Mouse (Mus musculus): ENCODE data around the gene Tas2r138. TPM values are rescaled to one million over a fixed set of nuclear protein-coding genes. Genes with fewer than 3 reads are reported as not detected.

Gene Tas2r138
- polyA plus RNA-seq (2015; fragmentation: Nextera tagmentation; extraction: Ambion mirVana) = not detected in 2 replicates

GRCm38 (mm10) chr6:40613260-40613852 is at the start of gene Tas2r138:
Gene Tas2r138 (minus strand): TSS chr6:40613310.

GRCm38 (mm10) chr6:40628406-40629000 is 15.4 kb upstream of the Tas2r138 start, which contains the start of gene Mgam:
Gene Mgam (plus strand): TSS chr6:40628831.

DNA sequence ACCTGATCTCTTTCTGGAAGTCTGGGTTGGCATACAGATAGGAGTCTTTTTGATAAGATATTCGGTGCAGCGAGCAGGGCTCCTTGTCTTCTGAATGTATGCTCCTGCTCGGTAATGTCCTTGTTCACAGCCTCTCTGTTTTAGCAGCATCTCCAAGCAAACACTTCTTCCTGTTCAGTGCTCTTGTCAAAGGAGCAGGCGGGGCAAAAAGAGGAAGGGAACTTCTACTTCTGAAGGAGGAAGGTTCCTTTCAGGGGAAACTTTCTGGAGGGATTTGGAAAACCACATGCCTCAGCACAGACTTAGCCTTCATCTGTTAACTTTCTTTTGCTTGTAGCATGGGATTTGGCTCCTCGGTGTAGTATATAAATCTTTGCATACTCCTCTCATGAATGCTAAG is 27.5 kb downstream of the Tas2r138 start, which contains the start of gene Clec5a:
Clec5a (minus strand) TSS at position 177 of the 400 bp plus-strand sequence.

GRCm38 (mm10) chr6:40569187-40569586 is 43.9 kb downstream of the Tas2r138 start, which contains the start of gene Olfr460:
Gene Olfr460 (plus strand): TSS chr6:40569487.

Other genes starting within 250 kb of the Tas2r138 start
- 2.9 and 5.0 TPM in 2 replicates for gene E330009J07Rik, start 177.2 kb downstream of the Tas2r138 start, polyA plus RNA-seq (2015; fragmentation: Nextera tagmentation; extraction: Ambion mirVana)
- gene Wee2, start 174.2 kb downstream of the Tas2r138 start, polyA plus RNA-seq (2015; fragmentation: Nextera tagmentation; extraction: Ambion mirVana) = not detected in 2 replicates
- gene Ssbp1, start 142.0 kb downstream of the Tas2r138 start, polyA plus RNA-seq (2015; fragmentation: Nextera tagmentation; extraction: Ambion mirVana) = 93.6 and 104 TPM in 2 replicates
- gene Tas2r137, start 122.1 kb downstream of the Tas2r138 start, polyA plus RNA-seq (2015; fragmentation: Nextera tagmentation; extraction: Ambion mirVana) = not detected in 2 replicates
- not detected in 2 replicates for gene Tas2r108, start 119.8 kb downstream of the Tas2r138 start, polyA plus RNA-seq (2015; fragmentation: Nextera tagmentation; extraction: Ambion mirVana)
- not detected in 2 replicates for gene Prss37, start 93.8 kb downstream of the Tas2r138 start, polyA plus RNA-seq (2015; fragmentation: Nextera tagmentation; extraction: Ambion mirVana)
- not detected in 2 replicates for gene Olfr461, start 58.3 kb downstream of the Tas2r138 start, polyA plus RNA-seq (2015; fragmentation: Nextera tagmentation; extraction: Ambion mirVana)
- not detected in 2 replicates for gene Olfr460, start 43.8 kb downstream of the Tas2r138 start, polyA plus RNA-seq (2015; fragmentation: Nextera tagmentation; extraction: Ambion mirVana)
- gene Clec5a, start 27.5 kb downstream of the Tas2r138 start, polyA plus RNA-seq (2015; fragmentation: Nextera tagmentation; extraction: Ambion mirVana) = 15.6 and 22.9 TPM in 2 replicates
- gene Mgam, start 15.5 kb upstream of the Tas2r138 start, polyA plus RNA-seq (2015; fragmentation: Nextera tagmentation; extraction: Ambion mirVana) = 0.46 and 1.3 TPM in 2 replicates

Measured in spleen, postnatal 0 days (tissue).